ENCODE assay signal across 7 mouse cellular contexts in genomic region chr4:148115467-148115866, GRCm38 (mm10). TPM values are rescaled to one million over a fixed set of nuclear protein-coding genes. Genes with fewer than 3 reads are reported as not detected.
DNase-seq lines count a peak whose midpoint lies in the region; ATAC-seq lines count a peak whose summit lies in the region.

No protein-coding gene starts in this region.

- 3% methylated on average over 15 of the region's 15 CpGs for WGBS in limb, embryonic 10.5 days
- WGBS in midbrain, embryonic 12.5 days: 3% methylated on average over 15 of the region's 15 CpGs

- H3K4me2 ChIP-seq in midbrain, embryonic 12.5 days (replicated peaks): 0 out of 2 replicates have a peak overlapping the region, but pooled peaks have one; percentile 0

- H3K27ac ChIP-seq in limb, embryonic 10.5 days: peak overlapping the region; percentile 70
- peak overlapping the region; percentile 80 for H3K27ac ChIP-seq in midbrain, embryonic 12.5 days (replicated peaks)

- no peaks in the 10 kb centered on the region for H3K9me3 ChIP-seq in limb, embryonic 10.5 days (replicated peaks)
- H3K9me3 ChIP-seq in midbrain, embryonic 12.5 days: no peaks in the 10 kb centered on the region; the same call in 1 of the 2 replicates

- 0 out of 2 replicates have a peak, but pooled peaks cover 8% of the 10 kb centered on the region for H3K27me3 ChIP-seq in limb, embryonic 10.5 days (ENCODE audit: low read depth, poor library complexity, severe bottlenecking)
- peaks cover 2% of the 10 kb centered on the region for H3K27me3 ChIP-seq in midbrain, embryonic 12.5 days

- H3K9ac ChIP-seq in midbrain, embryonic 12.5 days (replicated peaks): peak overlapping the region; percentile 24

- peak overlapping the region; percentile 18 for H3K4me3 ChIP-seq in limb, embryonic 10.5 days
- H3K4me3 ChIP-seq in midbrain, embryonic 12.5 days: no peak overlapping the region

- DNase-seq in thymus, postnatal 14 days: peak; percentile 58
- DNase-seq in thymus, postnatal 0 days (ENCODE audit: low spot score): no peak
- peak; percentile 77 for DNase-seq in embryo, embryonic 10.5 days (ENCODE audit: low spot score)
- peak; percentile 39 for DNase-seq in heart, postnatal 4 days
- DNase-seq in limb, embryonic 10.5 days (ENCODE audit: low spot score): peak; percentile 75
- DNase-seq in urinary bladder, postnatal 25 days (ENCODE audit: low spot score): peak; percentile 36

- peaks cover 17% of the 10 kb centered on the region for H3K4me1 ChIP-seq in limb, embryonic 10.5 days
- H3K4me1 ChIP-seq in midbrain, embryonic 12.5 days: peaks cover 10% of the 10 kb centered on the region

- H3K36me3 ChIP-seq in limb, embryonic 10.5 days: no peaks in the 10 kb centered on the region
- H3K36me3 ChIP-seq in midbrain, embryonic 12.5 days: peaks cover 37% of the 10 kb centered on the region

- peak; percentile 34 for ATAC-seq in midbrain, embryonic 12.5 days (ENCODE audit: low FRiP score, low read depth)

RNA-seq across cellular contexts. Expression of gene Mad2l2, which starts 14.7 kb away (rescaled TPM):
- 42.1 and 46.1 TPM in 2 replicates for polyA plus RNA-seq in thymus, postnatal 0 days (2015; fragmentation: Nextera tagmentation; extraction: Ambion mirVana)
- total RNA-seq in heart, postnatal 4 days (2021): 10 to 100 TPM; 17.9 to 19.9 TPM
- 71.7 and 93.8 TPM in 2 replicates for polyA plus RNA-seq in limb, embryonic 10.5 days (2016; fragmentation: Nextera tagmentation; extraction: Ambion mirVana)
- 94.7 and 95.2 TPM in 2 replicates for polyA plus RNA-seq in midbrain, embryonic 12.5 days (2016; fragmentation: Nextera tagmentation; extraction: Ambion mirVana)

RNA-seq across cellular contexts. Expression of gene Draxin, which starts 15.0 kb away (rescaled TPM):
- polyA plus RNA-seq in thymus, postnatal 0 days (2015; fragmentation: Nextera tagmentation; extraction: Ambion mirVana): not detected in 2 replicates
- not detected for total RNA-seq in heart, postnatal 4 days (2021)
- polyA plus RNA-seq in limb, embryonic 10.5 days (2016; fragmentation: Nextera tagmentation; extraction: Ambion mirVana): 0.78 and 1.3 TPM in 2 replicates
- 16.7 and 16.8 TPM in 2 replicates for polyA plus RNA-seq in midbrain, embryonic 12.5 days (2016; fragmentation: Nextera tagmentation; extraction: Ambion mirVana)

RNA-seq across cellular contexts. Expression of gene Agtrap, which starts 27.6 kb away (rescaled TPM):
- 43.3 and 45.2 TPM in 2 replicates for polyA plus RNA-seq in thymus, postnatal 0 days (2015; fragmentation: Nextera tagmentation; extraction: Ambion mirVana)
- total RNA-seq in heart, postnatal 4 days (2021): 10 to 100 TPM; 24.8 to 27.4 TPM
- 13.1 and 14.1 TPM in 2 replicates for polyA plus RNA-seq in limb, embryonic 10.5 days (2016; fragmentation: Nextera tagmentation; extraction: Ambion mirVana)
- polyA plus RNA-seq in midbrain, embryonic 12.5 days (2016; fragmentation: Nextera tagmentation; extraction: Ambion mirVana): 11.2 and 11.9 TPM in 2 replicates

RNA-seq across cellular contexts. Expression of gene Fbxo6, which starts 36.5 kb away (rescaled TPM):
- 36.2 and 37.7 TPM in 2 replicates for polyA plus RNA-seq in thymus, postnatal 0 days (2015; fragmentation: Nextera tagmentation; extraction: Ambion mirVana)
- 10 to 100 TPM; 24.7 to 26.3 TPM for total RNA-seq in heart, postnatal 4 days (2021)
- polyA plus RNA-seq in limb, embryonic 10.5 days (2016; fragmentation: Nextera tagmentation; extraction: Ambion mirVana): 9.0 and 11.1 TPM in 2 replicates
- 14.6 and 17.1 TPM in 2 replicates for polyA plus RNA-seq in midbrain, embryonic 12.5 days (2016; fragmentation: Nextera tagmentation; extraction: Ambion mirVana)

RNA-seq across cellular contexts. Expression of gene Fbxo44, which starts 44.8 kb away (rescaled TPM):
- 10.2 and 10.9 TPM in 2 replicates for polyA plus RNA-seq in thymus, postnatal 0 days (2015; fragmentation: Nextera tagmentation; extraction: Ambion mirVana)
- total RNA-seq in heart, postnatal 4 days (2021): 10 to 100 TPM; 18.2 to 22.7 TPM
- 4.4 and 9.7 TPM in 2 replicates for polyA plus RNA-seq in limb, embryonic 10.5 days (2016; fragmentation: Nextera tagmentation; extraction: Ambion mirVana)
- 77.4 and 79.8 TPM in 2 replicates for polyA plus RNA-seq in midbrain, embryonic 12.5 days (2016; fragmentation: Nextera tagmentation; extraction: Ambion mirVana)
